Mouse (Mus musculus) stomach, embryonic 15.5 days (tissue): ENCODE measurements around the gene Gm1673. TPM values are rescaled to one million over a fixed set of nuclear protein-coding genes. Genes with fewer than 3 reads are reported as not detected.

Experiments
- ATAC-seq: fragments of 200-750 bp; cut with Nextera tagmentation; 2 replicates; pipeline ENCODE4 v1.8.0; 2017; ENCODE audit warnings: low read depth, moderate number of reproducible peaks, moderate TSS enrichment; ENCODE audit not compliant: insufficient read depth, low FRiP score
- H3K27ac ChIP-seq: fragments of 300-500 bp; sonication (generic); 2 replicates; pipeline ENCODE4 v1.5.1; 2015; ENCODE audit warnings: mild to moderate bottlenecking, inconsistent platforms
- H3K27me3 ChIP-seq: fragments of 300-500 bp; sonication (generic); replicated peaks from 2 replicates; pipeline ENCODE4 v1.6.1; 2015; ENCODE audit warnings: inconsistent platforms
- H3K36me3 ChIP-seq: fragments of 300-500 bp; sonication (generic); 2 replicates; pipeline ENCODE4 v1.6.1; 2015; ENCODE audit warnings: inconsistent platforms
- H3K4me1 ChIP-seq: fragments of 300-500 bp; sonication (generic); 2 replicates; pipeline ENCODE4 v1.6.1; 2015; ENCODE audit warnings: inconsistent platforms
- H3K4me2 ChIP-seq: fragments of 300-500 bp; sonication (generic); 2 replicates; pipeline ENCODE4 v1.6.1; 2015; ENCODE audit warnings: mild to moderate bottlenecking, inconsistent platforms
- H3K4me3 ChIP-seq: fragments of 300-500 bp; sonication (generic); replicated peaks from 2 replicates; pipeline ENCODE4 v1.5.1; 2015; ENCODE audit warnings: inconsistent platforms
- H3K9ac ChIP-seq: fragments of 300-500 bp; sonication (generic); 2 replicates; pipeline ENCODE4 v1.6.1; 2015; ENCODE audit warnings: inconsistent platforms
- H3K9me3 ChIP-seq: fragments of 300-500 bp; sonication (generic); 2 replicates; pipeline ENCODE4 v1.6.1; 2016; ENCODE audit warnings: inconsistent platforms
- WGBS: fragments of 180-500 bp; shearing (Covaris S2); methylation state at CpG from one replicate; pipeline ENCODE4 v1.1.7; 2015; 5-methylcytosine and 5-hydroxymethylcytosine counted together
- polyA plus RNA-seq: library from polyadenylated mRNA; unstranded; fragments of >200 nt; fragmentation: Nextera tagmentation; extraction: Ambion mirVana; gene quantifications from 2 replicates; pipeline ENCODE4 v1.2.1, GENCODE M21; 2015

Gm1673 gene
- polyA plus RNA-seq, 1 experiment from 2014 or later: 71.5 TPM

DNA sequence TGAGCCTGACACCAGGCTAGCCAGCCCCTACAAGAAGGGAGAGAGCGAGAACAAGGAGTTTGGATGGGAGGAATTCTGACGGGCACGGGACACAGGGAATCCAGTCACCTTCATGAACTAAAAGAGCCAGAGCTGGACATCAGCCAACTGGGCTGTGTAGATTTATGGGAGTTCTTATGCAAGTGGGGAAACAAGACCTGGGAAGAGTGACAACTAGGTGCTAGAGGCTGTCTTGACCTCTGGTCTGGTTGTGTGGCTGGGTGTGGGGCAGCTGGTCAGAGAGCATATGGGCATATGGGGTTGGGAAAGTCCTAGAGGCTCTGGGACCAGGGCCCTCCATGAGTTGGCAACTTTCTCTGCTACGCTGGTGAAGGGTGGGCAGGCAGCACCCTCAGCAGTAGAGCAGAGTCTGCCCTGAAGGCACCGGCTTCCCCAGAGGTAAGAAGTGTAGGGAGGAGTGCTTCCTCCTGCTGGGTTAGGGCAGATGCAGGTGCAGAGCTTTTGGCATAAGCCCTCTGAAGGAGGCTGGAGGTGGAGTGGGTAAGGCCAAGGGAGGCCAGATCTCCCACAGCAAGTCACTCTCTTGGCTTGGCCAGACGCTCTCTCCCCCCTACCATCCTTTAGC lies 16.3 kb downstream of the Gm1673 start:
- no peak overlapping the region for H3K4me3 ChIP-seq
- H3K27me3 ChIP-seq: peaks cover 49% of the 10 kb centered on the region
- no peak overlapping the region for H3K4me2 ChIP-seq
- H3K9me3 ChIP-seq: no peaks in the 10 kb centered on the region
- H3K36me3 ChIP-seq: no peaks in the 10 kb centered on the region
- H3K27ac ChIP-seq: no peak overlapping the region
- peaks cover 21% of the 10 kb centered on the region for H3K4me1 ChIP-seq
- ATAC-seq: no peak
- WGBS: 80% methylated on average over 6 of the region's 6 CpGs
- H3K9ac ChIP-seq: no peak overlapping the region

DNA sequence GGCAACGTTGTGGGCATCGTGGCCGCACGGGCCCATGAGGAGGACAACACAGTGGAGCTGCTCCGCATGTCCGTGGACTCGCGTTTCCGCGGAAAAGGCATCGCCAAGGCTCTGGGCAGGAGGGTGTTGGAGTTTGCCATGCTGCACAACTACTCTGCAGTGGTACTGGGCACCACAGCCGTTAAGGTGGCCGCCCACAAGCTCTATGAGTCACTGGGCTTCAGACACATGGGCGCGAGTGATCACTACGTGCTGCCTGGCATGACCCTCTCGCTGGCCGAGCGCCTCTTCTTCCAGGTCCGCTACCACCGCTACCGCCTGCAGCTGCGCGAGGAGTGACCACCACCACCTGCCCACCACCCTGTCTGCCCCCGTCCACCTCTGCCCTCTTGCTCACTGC lies 17.6 kb downstream of the Gm1673 start:
- H3K27me3 ChIP-seq: peaks cover 37% of the 10 kb centered on the region
- no peak overlapping the region for H3K4me2 ChIP-seq
- WGBS: 94% methylated on average over 25 of the region's 25 CpGs
- H3K9ac ChIP-seq: no peak overlapping the region
- no peak overlapping the region for H3K4me3 ChIP-seq
- no peaks in the 10 kb centered on the region for H3K36me3 ChIP-seq
- ATAC-seq: no peak
- no peak overlapping the region for H3K27ac ChIP-seq
- no peaks in the 10 kb centered on the region for H3K9me3 ChIP-seq
- H3K4me1 ChIP-seq: peaks cover 14% of the 10 kb centered on the region

DNA sequence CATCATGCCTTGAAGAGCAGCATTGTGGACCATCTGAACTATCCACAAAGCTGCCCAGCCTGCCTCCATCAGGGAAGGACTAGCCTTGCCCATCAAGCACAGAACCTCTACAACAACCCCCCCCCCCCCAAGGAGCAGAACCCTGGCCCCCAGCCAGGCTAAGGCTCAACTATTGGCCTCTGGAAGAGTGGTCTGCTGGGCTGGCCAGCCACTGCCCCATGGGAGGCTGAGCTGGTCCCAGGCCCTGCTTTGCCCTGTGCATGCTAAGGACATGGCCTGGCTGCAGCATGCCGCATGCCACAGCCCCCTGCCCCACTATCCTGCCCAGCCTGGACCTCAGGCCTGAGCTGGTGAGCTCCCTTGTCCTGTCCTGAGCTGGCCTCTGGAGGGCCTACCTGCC lies 18.2 kb downstream of the Gm1673 start:
- Histone ChIP-seq H3K27me3 (peaks cover 31% of the 10 kb centered on the region), H3K4me2 (no peak overlapping the region), H3K9ac (no peak overlapping the region), H3K4me3 (no peak overlapping the region), H3K27ac (no peak overlapping the region), H3K4me1 (peaks cover 11% of the 10 kb centered on the region), H3K9me3 (no peaks in the 10 kb centered on the region), H3K36me3 (no peaks in the 10 kb centered on the region)
- no peak; the same call in 1 of the 2 replicates for ATAC-seq
- 82% methylated on average over 1 of the region's 1 CpGs for whole genome bisulfite sequencing

DNA sequence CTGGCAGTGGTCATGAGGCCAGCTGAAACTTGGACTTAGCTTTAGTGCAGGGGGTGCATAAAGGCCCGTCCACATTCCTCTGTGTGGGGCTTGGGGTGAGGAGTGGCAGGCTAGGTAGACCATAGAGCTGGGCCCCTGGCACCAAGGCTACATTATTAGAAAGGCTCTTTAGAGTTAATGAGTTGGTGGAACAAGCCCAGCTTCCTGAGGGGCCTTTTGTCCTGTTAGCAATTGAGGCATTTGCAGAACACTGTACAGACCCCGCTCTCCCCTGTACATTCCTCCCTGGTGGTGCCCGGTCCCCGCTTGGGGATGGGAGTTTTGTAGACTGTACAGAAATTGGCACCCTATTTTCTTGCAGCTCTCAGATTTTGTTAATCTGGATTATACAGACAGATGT lies 19.4 kb downstream of the Gm1673 start:
- no peaks in the 10 kb centered on the region for H3K4me1 ChIP-seq

DNA sequence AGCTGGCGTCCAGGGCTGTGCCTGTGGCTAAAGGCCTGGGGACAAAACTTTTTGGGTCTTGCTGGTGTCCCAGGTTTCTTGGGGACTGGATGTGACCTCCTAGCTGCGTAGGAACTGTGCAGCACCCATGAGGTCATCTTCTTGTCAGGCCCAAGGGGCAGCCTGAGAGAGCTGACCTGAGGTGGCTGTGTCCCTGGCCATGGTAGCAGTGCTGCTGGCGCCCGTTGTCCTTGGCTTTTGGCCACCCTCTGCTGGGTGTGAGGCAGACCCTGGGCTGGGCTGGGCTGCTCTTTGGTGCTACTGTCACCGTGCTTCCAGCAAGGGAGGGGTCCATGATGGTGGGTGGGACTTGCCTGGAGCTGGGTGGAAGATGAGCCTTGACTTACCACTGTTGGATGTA lies 21.4 kb downstream of the Gm1673 start:
- Histone ChIP-seq H3K4me3 (no peak overlapping the region), H3K27me3 (no peaks in the 10 kb centered on the region), H3K36me3 (no peaks in the 10 kb centered on the region), H3K4me1 (no peaks in the 10 kb centered on the region), H3K4me2 (no peak overlapping the region), H3K9ac (no peak overlapping the region), H3K27ac (no peak overlapping the region), H3K9me3 (no peaks in the 10 kb centered on the region)
- ATAC-seq: no peak
- WGBS: 79% methylated on average over 5 of the region's 5 CpGs

More for the DNA sequence above, 19.4 kb downstream of the Gm1673 start:
- no peak for ATAC-seq
- Histone ChIP-seq H3K9ac (no peak overlapping the region), H3K27ac (no peak overlapping the region), H3K4me2 (no peak overlapping the region), H3K4me3 (no peak overlapping the region), H3K9me3 (no peaks in the 10 kb centered on the region), H3K36me3 (no peaks in the 10 kb centered on the region), H3K27me3 (peaks cover 18% of the 10 kb centered on the region)
- WGBS: 76% methylated on average over 4 of the region's 4 CpGs

DNA sequence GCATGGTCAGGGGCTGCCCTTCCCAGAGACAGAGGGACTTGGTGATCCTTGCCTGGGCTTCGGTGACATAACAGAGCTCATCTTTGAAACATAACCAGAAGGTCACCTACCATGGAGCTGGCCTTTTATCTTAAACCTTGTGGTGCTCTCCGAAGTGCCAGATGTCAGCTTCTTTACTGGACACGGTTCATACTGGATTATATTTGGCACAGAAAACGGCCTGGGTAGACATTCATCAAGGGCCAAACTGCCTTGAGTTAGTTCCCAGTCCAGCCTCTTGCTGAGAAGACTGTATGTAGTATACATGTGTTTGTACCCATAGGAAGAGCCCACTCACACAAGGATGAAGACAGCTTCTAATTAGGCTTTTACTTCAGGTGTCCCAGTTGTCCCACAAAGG lies 23.6 kb downstream of the Gm1673 start:
- Histone ChIP-seq H3K4me2 (no peak overlapping the region), H3K9me3 (no peaks in the 10 kb centered on the region), H3K27me3 (no peaks in the 10 kb centered on the region), H3K4me3 (no peak overlapping the region), H3K36me3 (no peaks in the 10 kb centered on the region), H3K27ac (no peak overlapping the region), H3K9ac (no peak overlapping the region), H3K4me1 (no peaks in the 10 kb centered on the region)
- ATAC-seq: no peak
- WGBS: 75% methylated on average over 4 of the region's 4 CpGs

DNA sequence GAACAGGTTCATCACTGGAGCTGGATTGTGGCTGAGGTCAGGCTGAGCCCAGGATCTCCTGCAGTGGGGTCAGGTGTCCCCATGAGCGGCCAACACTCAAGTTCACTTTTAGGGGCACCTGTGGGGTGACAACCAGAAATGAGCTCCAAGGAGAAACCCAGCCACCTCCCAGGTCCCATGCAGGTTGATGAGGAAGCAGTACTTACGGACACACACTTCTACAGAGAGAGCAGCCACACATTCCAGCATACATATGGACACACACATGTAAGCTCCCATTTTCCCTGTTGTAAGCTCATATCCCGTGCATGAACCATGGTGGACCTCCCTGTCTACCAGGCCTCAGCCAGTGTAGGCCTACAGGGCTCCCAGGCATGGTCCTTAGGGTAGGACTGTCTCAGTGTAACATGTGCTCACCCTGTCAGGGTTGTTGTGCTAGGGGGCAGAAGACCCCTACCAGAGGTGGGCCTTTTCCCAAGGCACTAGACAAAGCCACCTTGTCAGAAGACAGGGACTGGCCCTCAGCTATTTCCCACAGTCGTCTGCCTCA lies 24.2 kb downstream of the Gm1673 start:
- Histone ChIP-seq H3K4me1 (no peaks in the 10 kb centered on the region), H3K4me3 (no peak overlapping the region), H3K4me2 (no peak overlapping the region), H3K27ac (no peak overlapping the region), H3K9ac (no peak overlapping the region), H3K9me3 (no peaks in the 10 kb centered on the region), H3K36me3 (no peaks in the 10 kb centered on the region), H3K27me3 (no peaks in the 10 kb centered on the region)
- WGBS: 77% methylated on average over 4 of the region's 4 CpGs
- no peak for ATAC-seq

DNA sequence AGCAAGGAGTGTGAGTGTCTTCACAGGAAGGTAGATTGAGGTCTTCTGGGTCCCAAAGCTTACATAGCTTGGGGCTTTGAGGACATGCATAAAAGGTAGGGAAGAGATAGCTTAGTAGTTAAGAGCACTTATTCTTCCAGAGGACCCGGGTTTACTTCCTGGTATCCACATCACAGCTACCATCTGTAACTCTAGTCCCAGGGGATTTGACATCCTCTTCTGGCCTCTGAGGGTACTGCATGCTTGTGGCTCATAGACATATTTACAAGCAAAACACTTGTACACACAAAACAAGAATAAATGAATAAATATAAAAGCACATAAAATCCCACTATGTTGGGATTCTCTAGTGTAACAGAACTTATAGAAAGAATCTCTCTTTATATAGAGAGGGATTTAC lies 31.4 kb downstream of the Gm1673 start:
- Histone ChIP-seq H3K27ac (no peak overlapping the region), H3K9ac (no peak overlapping the region), H3K4me1 (no peaks in the 10 kb centered on the region), H3K9me3 (no peaks in the 10 kb centered on the region), H3K36me3 (no peaks in the 10 kb centered on the region), H3K4me2 (no peak overlapping the region), H3K4me3 (no peak overlapping the region), H3K27me3 (no peaks in the 10 kb centered on the region)
- ATAC-seq: no peak
- 54% methylated on average over 1 of the region's 1 CpGs for WGBS

DNA sequence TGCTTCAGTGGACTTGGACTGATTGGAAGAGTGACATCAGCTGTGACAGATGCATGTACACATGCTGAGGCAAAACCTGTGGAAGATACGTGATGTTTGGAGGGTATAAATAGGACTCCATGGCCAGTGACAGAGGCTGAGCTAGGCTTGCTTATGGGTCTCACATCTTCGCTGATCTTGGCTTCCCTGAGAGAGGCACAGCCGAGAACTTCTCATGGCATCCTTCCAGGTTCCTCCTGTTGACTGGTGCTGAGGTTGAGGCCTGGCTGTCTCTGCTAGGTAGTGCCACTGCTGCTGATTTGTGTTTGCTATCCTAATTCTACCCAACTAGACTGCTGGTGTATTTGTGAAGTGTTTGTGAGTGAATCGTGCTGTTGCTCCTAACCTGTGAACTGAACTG lies 35.7 kb downstream of the Gm1673 start:
- no peaks in the 10 kb centered on the region for H3K36me3 ChIP-seq
- 68% methylated on average over 4 of the region's 4 CpGs for WGBS
- H3K9ac ChIP-seq: no peak overlapping the region
- H3K9me3 ChIP-seq: no peaks in the 10 kb centered on the region
- H3K4me2 ChIP-seq: no peak overlapping the region
- H3K4me3 ChIP-seq: no peak overlapping the region
- H3K27me3 ChIP-seq: no peaks in the 10 kb centered on the region
- no peak for ATAC-seq
- H3K27ac ChIP-seq: no peak overlapping the region
- no peaks in the 10 kb centered on the region for H3K4me1 ChIP-seq

DNA sequence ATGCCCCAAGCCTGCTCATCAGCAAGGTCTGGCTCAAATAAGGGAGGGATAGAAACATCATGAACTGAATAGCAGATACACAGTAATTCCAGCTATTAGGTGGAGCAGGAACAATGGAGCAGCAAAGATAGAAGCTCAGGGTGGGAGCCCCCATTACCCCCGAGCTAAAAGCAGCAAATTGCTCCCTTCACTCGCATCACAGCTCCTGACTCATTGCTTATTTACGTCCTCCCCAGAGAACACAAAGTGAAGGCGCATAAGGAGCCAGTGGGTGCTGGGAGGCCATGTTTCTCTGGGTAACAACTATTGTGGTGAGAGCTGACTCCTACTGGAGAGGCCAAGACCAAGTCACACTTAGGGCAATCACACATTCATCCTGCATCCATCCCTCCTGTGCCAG lies 46.9 kb downstream of the Gm1673 start:
- WGBS: 58% methylated on average over 4 of the region's 4 CpGs
- H3K27ac ChIP-seq: no peak overlapping the region
- no peak for ATAC-seq
- H3K9me3 ChIP-seq: no peaks in the 10 kb centered on the region
- H3K4me1 ChIP-seq: no peaks in the 10 kb centered on the region
- H3K9ac ChIP-seq: no peak overlapping the region
- H3K27me3 ChIP-seq: no peaks in the 10 kb centered on the region
- no peak overlapping the region for H3K4me3 ChIP-seq
- H3K36me3 ChIP-seq: no peaks in the 10 kb centered on the region
- H3K4me2 ChIP-seq: no peak overlapping the region

DNA sequence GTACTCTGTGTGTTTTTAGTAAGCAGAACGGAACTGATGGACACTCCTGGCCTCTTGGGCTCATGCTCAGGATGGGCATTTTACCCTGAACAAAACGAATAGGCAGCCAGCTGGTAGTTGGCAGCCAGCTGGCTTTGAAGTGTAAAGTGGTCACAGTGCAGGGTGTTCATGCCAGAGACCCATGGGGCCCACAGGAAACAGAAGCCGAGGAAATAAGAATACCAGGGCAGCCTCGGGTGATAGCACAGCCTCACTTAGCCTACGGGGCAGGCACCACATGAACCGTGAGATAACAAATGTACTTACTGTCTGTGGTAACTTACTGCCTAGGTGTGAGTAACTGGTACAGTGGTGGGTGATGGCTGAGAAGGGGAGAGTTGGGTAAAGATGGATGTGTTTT lies 47.8 kb downstream of the Gm1673 start:
- whole genome bisulfite sequencing: 70% methylated on average over 6 of the region's 6 CpGs

DNA sequence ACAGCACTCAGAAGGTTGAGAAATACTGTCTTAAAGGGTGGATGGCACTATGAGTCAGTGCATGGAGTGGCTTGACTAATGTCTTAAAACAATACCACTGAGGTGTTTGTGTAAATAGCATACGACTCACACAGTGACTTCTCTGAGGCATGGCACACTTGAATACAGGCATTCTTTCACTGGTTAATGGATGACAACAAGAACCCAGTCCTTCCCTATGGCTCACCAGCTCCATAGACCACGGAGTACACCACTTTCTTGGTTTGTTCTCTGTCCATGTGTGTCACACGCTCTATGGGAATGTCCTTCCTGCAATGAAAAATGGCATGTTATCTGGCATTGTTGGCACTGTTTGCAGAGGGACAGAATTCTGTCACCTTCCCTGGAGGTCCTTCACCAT lies 49.3 kb downstream of the Gm1673 start:
- Histone ChIP-seq H3K9me3 (no peaks in the 10 kb centered on the region), H3K27ac (no peak overlapping the region), H3K27me3 (no peaks in the 10 kb centered on the region), H3K36me3 (no peaks in the 10 kb centered on the region), H3K4me2 (no peak overlapping the region), H3K4me3 (no peak overlapping the region), H3K4me1 (no peaks in the 10 kb centered on the region), H3K9ac (no peak overlapping the region)
- ATAC-seq: no peak
- 45% methylated on average over 3 of the region's 3 CpGs for WGBS

More for the DNA sequence above, 47.8 kb downstream of the Gm1673 start:
- Histone ChIP-seq H3K4me2 (no peak overlapping the region), H3K27ac (no peak overlapping the region), H3K9me3 (no peaks in the 10 kb centered on the region), H3K36me3 (no peaks in the 10 kb centered on the region), H3K27me3 (no peaks in the 10 kb centered on the region), H3K9ac (no peak overlapping the region), H3K4me3 (no peak overlapping the region), H3K4me1 (no peaks in the 10 kb centered on the region)
- no peak for ATAC-seq
